Mouse (Mus musculus) left cerebral cortex, postnatal 36 days (tissue): Measurements from ENCODE around the gene 4632433K11Rik. TPM values are rescaled to one million over a fixed set of nuclear protein-coding genes. Genes with fewer than 3 reads are reported as not detected.
A peak's percentile ranks its signal among the peaks of the same experiment; 100 is the strongest.
"Not testable (repeated sequence)": the region's sequence is repeated elsewhere in the genome, so short reads cannot be mapped to it uniquely, and the experiment has no call there.

Experiments
- DNase-seq, 2 experiments: peaks; one replicate each; pipeline ENCODE4 v3.0.0; 2021 to 2022; ENCODE audit warnings: low spot score in 2 of 2, mixed read lengths in 1 of 2
- intact Hi-C: fragments of 180-260 bp; cut with DNase I; formaldehyde crosslinking; loops from one replicate; pipeline ENCODE4 v1.15.1; 2025
- total RNA-seq, 2 experiments: library from RNA; stranded (reverse); gene quantifications; 2 replicates each; pipeline ENCODE4 v1.2.3; 2021

4632433K11Rik gene
- 1 to 10 TPM in 1 of 2 experiments, not detected in 1; 1.1 TPM for total RNA-seq

DNA sequence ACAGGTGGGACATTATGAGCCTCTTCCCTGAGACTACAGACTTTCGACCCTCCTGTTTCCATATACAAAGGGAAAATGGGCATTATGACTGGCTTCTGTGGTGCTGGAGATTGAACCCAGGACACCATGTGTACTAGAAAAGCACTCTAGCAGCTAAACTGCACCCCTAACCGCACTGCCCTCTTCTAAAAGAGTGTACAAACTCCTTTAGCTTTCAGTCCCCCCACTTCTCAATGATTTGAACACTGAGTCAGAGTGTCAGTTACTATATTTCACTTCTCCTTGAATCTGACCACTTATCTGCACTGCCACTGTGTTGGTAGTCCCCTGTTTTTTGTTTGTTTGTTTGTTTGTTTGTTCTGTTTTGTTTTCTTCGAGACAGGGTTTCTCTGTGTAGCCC is at the start of gene 4632433K11Rik:
TSS of gene 4632433K11Rik (plus strand) at position 301 of the 400 bp plus-strand sequence.
- intact Hi-C loops, result no loop called here
- DNase-seq, result no peak

DNA sequence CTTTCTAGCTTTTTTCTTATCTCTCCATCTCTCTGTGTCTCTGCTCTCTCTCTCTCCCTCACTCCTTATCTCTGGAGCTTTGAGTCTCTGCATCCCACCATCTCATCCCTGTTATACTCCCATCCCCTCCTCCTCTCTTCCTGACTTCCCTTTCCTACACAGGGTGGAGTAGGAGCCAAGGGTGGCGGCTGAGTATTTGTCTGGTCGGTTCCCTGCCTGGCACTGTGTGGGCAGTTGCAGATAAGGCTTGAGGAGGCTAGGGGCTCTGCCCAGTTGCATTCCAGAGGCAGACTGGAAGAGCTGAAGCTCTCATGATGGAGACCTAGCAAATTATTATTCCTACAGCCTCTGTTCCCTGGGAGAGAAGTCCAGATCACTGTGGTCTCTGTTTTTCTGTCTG is 45.7 kb upstream of the 4632433K11Rik start:
- intact Hi-C loops, result no loop called here
- DNase-seq, result no peak

DNA sequence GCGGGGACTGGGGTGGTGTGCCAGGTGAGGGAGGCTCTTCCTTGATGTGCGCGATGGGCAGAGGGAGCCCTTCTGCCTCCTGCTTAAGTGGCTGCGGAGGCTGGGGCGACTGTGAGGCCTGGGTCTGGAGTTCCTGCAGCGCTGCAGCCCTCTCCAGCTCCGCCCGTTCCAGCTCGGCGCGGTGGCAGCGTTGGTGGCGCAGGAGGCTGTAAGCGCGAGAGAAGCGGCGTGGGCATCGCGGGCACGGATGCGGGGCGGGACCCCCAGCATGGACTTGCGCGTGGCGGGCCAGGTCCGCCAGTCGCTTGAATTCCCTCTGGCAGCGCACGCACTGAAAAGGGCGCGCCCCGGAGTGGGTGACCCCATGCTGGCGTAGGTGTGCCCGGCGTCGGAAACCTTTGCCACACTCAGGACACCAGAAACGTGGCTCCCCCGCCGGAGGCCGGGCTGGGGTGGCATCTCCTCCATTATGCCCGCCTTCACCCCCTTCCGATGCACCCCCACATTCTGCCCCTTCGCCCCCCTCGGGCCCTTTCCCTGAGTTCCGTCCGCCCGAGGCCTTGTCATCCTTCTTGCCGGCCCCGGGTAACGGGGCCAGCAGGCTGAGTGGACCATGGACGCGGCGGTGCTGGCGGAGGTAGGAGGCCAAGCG is 40.4 kb upstream of the 4632433K11Rik start:
- intact Hi-C loops, result no loop called here
- DNase-seq, result no peak

DNA sequence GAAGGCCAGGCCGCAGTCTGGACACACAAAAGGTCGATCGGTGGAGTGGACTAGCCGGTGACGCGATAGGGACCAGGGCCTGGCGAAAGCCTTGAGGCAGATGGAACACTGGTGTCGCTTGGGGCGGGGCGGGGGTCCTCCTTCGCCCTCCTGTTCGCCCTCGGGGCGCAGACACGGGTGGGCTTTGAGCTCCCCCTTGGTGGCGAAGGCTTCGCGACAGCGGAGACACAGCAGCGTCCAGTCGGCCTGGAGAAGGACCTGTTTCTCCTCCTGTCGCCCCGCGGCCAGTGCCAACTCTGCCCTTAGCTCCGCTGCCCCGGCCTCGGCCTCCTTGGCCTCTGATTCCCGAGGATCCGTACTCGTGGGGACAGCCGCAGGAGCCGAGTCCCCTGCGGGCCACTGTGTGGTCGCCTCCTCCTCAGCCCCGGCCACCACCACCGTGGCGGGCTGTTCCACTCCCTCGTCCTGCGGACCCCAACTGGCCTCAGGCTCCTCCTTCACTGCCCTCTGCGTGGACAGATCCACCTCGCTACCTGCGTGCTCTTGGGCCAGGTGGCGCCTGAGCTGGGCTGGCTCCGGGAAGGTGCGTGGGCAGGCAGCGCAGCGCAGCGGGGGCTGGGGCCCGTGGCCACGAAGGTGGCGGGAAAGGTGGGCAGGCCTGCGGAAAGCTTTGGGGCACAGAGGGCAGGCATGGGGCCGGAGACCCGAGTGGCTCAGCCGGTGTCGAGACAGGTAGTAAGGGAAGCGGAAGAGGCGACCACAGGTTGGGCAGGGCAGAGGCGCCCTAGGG is 39.7 kb upstream of the 4632433K11Rik start:
- no peak for DNase-seq
- intact Hi-C loops, result no loop called here

DNA sequence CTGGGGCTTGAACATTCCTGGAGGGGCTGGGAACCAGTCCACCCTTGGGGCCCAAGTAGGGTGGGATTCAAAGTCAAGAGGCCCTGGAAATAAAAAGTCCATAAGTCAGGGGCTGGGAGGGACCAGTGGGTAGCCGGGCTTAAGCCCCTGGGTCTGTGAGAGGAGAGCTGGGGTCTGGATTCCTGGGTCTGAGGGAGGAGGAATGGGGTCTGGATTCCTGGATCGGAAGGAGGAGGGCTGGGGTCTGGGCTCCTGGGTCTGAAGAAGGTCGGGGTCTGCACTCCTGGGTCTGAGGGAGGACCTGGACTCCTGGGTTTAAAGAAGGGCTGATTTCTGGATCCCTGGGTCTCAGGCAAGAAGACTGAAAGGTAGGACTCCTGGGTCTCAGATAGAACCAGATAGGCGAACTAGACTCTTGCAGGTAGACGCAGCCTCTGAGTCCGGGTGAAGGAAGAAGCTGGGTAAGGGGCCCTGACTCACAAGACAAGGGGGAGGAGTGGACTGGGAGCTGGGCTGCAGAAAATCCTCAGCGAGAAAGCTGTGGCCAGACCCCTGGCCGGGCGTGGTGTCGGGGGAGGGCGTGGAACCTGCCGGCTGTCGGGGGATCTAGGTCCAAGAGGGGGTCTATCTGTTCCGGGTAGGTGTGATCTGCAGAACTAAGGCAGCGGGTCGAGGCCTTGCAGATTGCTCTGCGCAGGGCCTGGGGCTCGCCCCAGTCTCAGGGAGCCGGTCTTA is 38.5 kb upstream of the 4632433K11Rik start:
- intact Hi-C loops, result loop anchor here (1.0 to 5.0 kb wide), 2 partner anchors 19 to 53 kb away; partner anchors contain the start of genes Fiz1 and Zfp524
- no peak for DNase-seq

DNA sequence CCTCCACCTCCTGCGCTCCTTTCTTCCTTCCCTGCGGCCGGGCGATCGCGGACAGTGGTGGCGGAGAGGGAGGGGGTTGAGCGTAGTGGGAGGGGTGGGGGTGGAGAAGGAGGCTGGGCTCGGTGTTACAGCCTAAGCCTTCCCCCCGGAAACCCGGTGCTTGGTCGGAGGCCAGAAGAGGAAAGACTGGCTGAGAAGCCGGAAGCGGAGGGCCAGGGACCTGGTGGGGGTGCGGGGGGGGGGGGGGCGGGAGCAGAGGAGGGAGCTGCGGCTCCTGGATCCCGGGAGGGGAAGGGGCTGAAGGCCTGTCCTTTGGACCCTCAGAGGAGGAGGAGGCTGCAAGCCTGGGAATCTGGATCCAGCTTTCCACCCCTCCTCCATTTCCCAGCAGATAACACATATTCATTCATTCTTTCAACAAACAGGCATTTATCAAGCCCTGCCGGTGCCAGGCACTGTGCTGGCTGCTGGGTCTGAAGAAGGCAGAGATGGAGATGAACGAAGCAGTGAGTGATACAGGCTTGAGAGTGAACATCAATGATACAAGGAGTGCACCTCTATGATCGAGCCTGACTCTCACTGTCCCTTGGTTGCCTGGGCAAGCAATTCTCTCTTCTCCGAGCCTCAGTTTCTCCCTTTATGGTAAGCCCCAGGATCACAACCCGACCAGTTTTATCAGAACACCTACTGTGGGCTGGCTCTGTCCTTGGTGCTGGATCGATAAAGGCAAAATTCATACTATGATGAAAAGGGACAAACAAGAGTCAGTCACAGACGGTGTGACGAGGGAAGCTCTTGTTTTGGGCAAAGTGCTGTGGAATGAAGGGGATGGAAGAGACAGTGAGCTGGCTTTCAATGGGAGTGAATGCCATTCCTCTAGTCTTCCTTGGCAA is 37.7 kb upstream of the 4632433K11Rik start, which contains the start of gene Zfp579:
TSS of gene Zfp579 (minus strand) at position 156 of the 893 bp plus-strand sequence.
- intact Hi-C loops, result loop anchor here (1.0 to 5.0 kb wide), 2 partner anchors 18 to 54 kb away; partner anchors contain the start of genes Fiz1 and Zfp524
- peak; percentile 92 for DNase-seq

DNA sequence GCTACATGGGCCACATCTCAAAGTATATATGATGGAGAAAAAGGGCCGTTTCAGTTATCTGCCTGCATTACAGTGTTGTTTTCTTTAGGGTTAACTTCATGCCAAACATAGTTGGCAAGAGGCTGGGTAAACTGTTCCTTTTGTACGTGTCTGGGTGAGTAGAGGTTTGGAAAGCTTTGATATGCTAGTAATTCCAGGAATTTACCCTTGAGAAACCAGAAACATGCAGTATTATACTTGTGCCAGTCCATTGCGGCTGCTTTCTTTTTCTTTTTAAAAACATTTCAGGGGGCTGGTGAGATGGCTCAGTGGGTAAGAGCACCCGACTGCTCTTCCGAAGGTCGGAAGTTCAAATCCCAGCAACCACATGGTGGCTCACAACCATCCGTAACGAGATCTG is 37.0 kb upstream of the 4632433K11Rik start:
- no peak for DNase-seq
- intact Hi-C loops, result loop anchor here (1.0 to 5.0 kb wide), 2 partner anchors 17 to 55 kb away; partner anchors contain the start of genes Fiz1 and Zfp524

DNA sequence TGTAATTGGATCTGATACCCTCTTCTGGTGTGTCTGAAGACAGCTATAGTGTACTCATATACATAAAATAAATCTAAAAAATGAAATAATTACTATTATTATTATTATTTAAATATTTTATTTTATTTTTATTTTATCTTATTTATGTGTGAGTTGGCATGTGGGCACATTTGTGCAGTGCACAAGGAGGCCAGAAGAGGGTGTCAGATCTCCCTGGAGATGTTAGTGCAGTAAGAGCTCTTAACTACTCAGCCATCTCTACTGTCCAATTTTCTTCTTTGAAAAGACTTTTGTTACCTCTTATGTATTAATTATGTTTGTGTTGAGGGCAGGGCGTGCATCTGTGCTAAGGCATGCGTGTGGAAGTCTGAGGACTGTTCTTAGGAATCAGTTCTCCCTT is 34.0 kb upstream of the 4632433K11Rik start:
- intact Hi-C loops, result loop anchor here (5.0 kb wide), 1 partner anchor 58 kb away; no protein-coding TSS in a partner anchor
- no peak for DNase-seq

DNA sequence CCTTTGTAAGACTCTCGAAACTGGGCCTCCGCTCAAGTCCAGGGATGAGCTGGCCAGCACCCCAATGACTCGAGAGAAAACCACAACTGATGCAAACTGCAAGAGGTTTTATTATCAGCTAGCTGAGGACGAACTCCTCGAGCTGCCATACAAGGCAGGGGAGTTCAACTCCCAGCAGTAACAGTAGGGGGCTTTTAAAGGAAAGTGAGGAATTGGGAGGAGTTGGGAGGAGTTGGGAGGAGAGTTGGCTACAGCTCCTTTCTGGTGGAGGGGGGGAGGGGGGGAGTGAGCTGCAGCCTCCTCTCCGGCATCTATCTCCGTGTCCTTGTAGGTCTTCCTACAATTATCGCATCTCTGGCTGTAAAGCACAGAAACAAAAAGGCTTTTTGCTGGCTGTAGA is 31.0 kb upstream of the 4632433K11Rik start:
- intact Hi-C loops, DNase-seq: not testable (repeated sequence)

DNA sequence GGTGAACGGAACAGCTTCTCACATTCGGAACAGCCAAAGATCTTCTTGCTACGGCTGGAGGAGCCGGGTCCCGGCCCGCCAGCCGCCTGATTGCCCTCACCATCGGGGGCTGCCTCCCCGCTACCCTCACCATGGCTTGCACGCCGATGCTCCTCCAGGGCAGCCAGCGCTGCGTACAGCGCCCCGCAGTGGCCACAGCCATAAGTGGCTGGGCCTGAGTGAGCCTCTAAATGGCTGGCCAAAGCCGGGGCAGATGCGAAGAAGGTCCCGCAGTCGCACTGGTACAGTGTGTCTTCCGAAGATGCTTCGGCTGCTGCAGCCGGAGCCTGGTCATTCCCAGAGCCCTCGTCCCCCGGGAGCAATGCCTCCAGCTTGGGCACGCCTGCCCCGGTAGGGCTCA is 25.7 kb upstream of the 4632433K11Rik start:
- intact Hi-C loops, result no loop called here
- no peak for DNase-seq

DNA sequence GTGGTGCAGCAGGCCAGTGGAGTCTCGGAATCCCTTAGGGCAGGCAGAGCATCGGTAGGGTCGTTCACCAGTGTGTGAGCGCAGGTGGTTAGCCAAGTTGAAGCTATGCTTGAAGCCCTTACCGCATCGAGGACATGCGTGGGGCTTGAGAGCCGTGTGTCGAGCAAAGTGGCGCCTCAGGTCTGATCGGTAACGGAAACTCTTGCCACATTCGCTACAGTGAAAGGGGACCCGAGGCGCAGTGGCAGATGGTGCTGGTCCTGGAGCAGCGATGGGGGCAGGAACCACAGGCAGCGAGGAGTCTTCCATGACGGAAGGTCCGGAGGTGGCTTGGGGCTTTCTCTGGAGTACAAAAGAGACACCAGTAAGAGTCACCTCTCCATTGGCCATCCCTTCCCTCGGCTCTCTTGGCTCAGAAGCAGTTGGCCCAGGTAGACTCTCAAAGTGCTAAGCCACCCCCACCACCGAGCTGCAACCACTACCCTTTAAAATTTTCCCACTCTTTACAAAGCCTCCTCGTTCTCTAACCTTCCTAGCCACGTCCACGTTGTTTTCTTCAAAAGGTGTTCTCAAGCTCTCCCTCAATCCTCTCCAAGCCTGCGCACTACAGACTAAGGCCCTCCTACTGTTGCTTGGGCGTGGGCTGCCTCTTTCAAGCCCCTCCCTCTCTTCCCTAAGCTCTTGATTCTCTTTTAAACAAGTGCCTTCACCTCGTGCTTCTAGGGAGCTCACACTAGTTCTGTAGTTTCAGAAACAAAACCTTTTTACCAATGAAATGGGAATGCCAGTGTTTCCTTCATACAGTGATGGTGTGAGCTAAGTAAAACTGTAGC is 21.0 kb upstream of the 4632433K11Rik start:
- intact Hi-C loops, result no loop called here
- DNase-seq, result no peak

DNA sequence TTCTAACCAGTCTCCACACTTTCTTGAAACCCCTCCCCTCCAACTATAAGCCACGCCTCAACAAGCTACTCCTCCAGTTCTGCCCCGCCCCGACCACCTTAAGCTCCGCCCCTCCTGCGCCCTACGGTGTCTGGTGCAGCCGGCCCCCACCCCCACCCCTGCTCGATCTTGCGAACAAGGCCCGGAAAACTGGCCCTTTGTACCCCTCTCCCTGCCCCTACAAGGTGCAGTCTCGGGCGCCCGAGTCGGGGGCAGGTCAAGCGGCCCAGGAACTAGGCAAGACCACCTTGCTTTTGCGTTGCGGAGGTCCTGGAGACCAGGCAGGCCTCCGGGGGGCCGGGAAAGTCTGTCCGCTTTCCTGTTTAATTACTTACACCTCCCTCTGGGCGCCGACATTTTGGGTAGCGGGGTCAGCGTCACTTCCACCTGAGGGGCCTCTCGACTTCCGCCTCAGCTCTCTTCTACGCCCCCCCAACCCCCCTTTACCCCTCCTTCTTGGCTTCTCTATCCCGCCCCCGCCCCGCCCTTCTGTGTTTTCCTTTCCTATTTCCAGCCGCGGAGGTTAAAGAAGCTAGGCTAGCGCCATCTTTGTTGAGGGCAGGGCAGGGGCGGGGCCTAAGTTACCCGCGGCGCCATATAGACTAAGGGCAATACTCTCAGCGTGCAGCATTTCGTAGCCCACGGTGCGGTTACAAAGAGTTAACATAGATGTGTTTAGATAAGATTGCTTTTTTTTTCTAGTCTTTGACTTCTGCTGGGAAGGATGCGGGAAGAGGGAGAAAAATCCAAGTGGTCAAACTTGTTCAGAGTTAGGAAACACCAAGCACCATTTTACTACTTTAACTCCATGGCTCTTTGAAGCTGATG is 19.4 kb upstream of the 4632433K11Rik start, which contains the start of the genes Zfp524 and Fiz1:
TSS of gene Zfp524 (plus strand) at position 165 of the 867 bp plus-strand sequence.
TSS of gene Fiz1 (minus strand) at position 447 of the 867 bp plus-strand sequence.
- peak; percentile 94 to 97 for DNase-seq
- intact Hi-C loops, result loop anchor here (1.0 kb wide), 1 partner anchor 18 kb away; the partner anchor contains the start of gene Zfp579

DNA sequence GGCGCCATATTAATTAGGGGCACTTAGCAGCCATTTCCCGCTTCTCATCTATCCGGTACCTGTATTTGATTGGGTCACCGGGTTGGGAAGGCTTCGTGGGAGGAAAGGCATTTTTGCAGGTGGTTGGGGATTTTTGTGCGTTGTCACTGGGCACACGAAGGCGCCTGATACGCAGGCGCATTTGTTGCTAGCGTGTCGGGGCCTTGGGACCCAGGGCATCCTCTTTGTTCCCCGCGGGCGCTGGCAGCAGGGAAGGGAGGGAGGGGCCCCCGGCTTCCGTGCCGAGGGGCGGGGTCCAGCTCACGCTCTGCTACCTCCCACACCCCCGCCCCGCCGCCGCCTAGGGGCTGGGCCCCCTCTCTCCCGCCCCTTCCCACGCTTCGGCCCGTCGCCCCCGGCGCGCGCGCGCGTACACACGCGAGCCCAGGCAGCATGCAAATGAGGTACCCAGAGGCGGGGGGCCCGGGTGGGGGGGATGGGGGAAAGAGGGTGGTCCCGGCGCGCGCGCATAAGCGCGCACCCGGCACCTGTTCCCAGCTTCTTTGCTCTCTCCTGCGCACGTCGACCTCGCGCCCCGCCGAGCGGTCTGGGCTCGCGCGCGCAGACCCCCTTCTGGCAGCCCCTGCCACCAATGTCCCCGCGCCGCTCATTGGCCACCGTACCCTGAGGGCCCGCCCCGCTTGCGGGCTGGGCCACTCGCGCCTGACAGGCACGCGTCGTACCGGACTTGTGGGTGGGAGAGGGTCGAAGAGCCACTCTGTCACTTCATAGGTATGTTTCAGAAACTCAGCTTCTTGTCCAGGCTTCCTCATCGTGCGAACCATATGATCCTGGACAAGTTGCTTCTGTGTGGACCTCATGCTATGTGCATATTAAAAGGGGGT is 18.6 kb upstream of the 4632433K11Rik start, which contains the start of gene Gm44973:
TSS of gene Gm44973 (plus strand) at position 379 of the 884 bp plus-strand sequence.
- intact Hi-C loops, result no loop called here
- peak; percentile 90 to 91 for DNase-seq

DNA sequence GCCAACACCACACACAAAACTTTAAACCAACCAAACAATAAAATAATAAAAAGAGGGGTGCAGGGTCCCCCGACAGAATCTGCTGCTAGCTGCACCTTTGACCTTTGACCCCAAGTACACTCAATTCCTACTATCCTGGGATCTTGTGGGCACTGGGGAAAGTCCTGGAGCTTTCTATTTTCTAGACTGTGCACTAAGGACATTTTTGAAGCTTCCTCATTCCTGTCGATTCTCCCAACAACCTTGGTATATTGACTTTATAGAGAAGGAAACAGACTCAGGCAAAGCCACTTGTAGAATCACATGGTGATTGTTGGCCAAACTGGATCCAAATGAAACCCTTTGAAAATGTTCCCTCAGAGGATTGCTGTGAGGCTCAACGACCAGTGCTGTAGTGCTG is 17.9 kb upstream of the 4632433K11Rik start:
- intact Hi-C loops, result no loop called here
- no peak for DNase-seq

DNA sequence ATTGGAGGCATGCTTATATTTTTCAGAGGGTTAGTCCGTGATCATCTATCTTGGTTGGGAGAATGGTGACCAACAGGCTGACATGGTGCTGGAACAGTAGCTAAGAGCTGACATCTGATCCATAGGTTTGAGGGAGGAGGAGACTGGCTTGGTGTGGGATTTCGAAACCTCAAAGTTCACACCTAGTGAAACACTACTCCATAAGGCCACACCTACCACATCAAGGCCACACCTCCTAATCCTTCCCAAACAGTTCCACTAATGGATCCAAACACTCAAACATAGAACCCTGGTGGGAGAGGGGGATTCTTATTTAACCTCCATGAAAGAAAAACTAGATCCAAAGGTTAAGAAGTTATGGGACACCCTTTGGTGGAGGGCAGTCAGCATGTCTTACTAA is 17.0 kb upstream of the 4632433K11Rik start:
- no peak for DNase-seq
- intact Hi-C loops, result no loop called here

DNA sequence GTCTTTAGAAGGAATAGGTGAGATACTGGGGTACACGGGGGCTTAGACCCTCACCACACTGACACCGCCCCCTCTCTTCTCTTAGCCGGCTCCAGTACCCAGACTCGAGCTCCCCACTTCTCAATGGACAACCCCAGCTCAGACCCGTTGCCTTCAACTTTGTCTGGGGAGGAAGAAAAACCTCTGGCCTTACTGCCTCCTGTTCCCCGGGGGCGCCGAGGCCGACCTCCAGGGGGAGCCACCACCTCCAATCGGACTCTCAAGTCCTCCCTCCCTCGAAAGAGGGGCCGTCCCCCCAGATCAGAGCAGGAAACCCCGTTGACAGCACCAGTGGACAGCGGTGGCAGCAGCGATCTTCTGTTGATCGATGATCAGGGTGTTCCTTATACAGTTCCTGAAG is 16.6 kb upstream of the 4632433K11Rik start:
- DNase-seq, result no peak
- intact Hi-C loops, result no loop called here
